Mouse (Mus musculus): ENCODE results near the gene Mdfic. TPM values are rescaled to one million over a fixed set of nuclear protein-coding genes. Genes with fewer than 3 reads are reported as not detected.

The Mdfic gene
- polyA plus RNA-seq, 1 experiment from 2014 or later = 1.0 TPM

DNA sequence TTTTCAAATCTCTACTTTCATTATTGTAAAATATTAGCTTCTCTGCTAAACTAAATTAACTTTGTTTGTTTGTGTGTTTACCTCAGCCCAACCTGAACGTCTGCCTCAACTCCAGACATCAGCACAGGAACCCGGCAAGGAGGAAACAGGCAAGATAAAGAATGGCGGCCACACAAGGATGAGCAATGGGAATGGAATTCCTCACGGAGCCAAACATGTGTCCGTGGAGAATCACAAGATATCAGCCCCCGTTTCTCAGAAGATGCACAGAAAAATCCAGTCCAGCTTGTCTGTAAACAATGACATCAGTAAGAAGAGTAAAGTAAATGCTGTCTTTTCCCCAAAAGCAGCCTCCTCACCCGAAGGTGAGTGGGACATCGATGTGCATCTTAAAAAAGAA lies 49.7 kb downstream of the Mdfic start:
- WGBS = 79% methylated on average over 8 of the region's 8 CpGs
- Histone ChIP-seq H3K4me3 (no peak overlapping the region), H3K36me3 (replicated peaks) (no peaks in the 10 kb centered on the region), H3K4me1 (no peaks in the 10 kb centered on the region), H3K27ac (no peak overlapping the region), H3K9ac (no peak overlapping the region), H3K9me3 (no peaks in the 10 kb centered on the region), H3K27me3 (replicated peaks) (no peaks in the 10 kb centered on the region), H3K4me2 (no peak overlapping the region)
- no peak for ATAC-seq (replicated peaks)

DNA sequence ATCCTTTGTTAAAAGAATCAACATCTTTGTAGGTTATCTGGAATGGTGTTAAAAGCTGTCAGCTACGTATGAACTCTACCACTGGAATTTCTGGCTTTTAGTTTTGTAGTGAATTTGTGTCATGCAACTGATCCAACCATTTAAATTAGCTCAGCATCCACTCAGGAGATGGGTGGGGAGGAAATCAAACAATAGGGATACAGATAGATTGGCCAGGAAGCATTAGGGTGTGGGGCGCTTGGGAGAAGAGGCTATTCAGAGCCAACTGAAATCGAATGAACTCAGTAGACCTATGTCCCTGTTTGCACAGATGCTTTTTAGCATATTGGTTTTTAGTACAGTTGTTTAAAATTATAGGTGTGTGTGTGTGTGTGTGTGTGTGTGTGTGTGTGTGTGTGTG lies 56.6 kb downstream of the Mdfic start:
- Histone ChIP-seq H3K9ac (no peak overlapping the region), H3K4me3 (no peak overlapping the region), H3K27ac (no peak overlapping the region), H3K4me2 (no peak overlapping the region), H3K9me3 (no peaks in the 10 kb centered on the region), H3K27me3 (replicated peaks) (no peaks in the 10 kb centered on the region), H3K36me3 (replicated peaks) (no peaks in the 10 kb centered on the region), H3K4me1 (no peaks in the 10 kb centered on the region)
- ATAC-seq (replicated peaks) = no peak
- 87% methylated on average over 3 of the region's 3 CpGs for WGBS

DNA sequence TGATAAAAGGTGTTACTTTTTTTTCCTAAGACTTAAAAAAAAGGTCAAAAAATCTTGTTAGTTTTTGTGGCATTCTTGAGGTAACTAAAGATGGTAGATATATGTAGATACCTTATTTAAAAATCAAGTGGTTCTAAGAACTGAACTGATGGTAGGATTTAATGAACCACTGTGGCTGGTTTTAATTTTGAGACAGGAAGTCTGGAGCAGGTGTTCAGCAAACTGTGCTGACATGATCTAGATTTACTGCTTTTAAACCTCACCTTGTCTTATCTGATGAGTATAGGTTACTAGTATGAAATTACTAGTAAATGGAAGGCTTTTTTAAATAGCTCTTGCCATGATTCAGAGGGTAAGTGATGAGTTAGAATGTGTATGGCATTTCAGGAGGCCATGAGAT lies 59.7 kb downstream of the Mdfic start:
- Histone ChIP-seq H3K4me2 (no peak overlapping the region), H3K9ac (no peak overlapping the region), H3K36me3 (replicated peaks) (no peaks in the 10 kb centered on the region), H3K4me3 (no peak overlapping the region), H3K4me1 (no peaks in the 10 kb centered on the region), H3K27me3 (replicated peaks) (no peaks in the 10 kb centered on the region), H3K9me3 (no peaks in the 10 kb centered on the region), H3K27ac (no peak overlapping the region)
- no peak for ATAC-seq (replicated peaks)

GRCm38 (mm10) chr6:15780688-15781087 lies 60.2 kb downstream of the Mdfic start:
- ATAC-seq (replicated peaks) = no peak
- Histone ChIP-seq H3K9me3 (no peaks in the 10 kb centered on the region), H3K4me2 (no peak overlapping the region), H3K27ac (no peak overlapping the region), H3K9ac (no peak overlapping the region), H3K27me3 (replicated peaks) (no peaks in the 10 kb centered on the region), H3K36me3 (replicated peaks) (no peaks in the 10 kb centered on the region), H3K4me3 (no peak overlapping the region), H3K4me1 (no peaks in the 10 kb centered on the region)
- 94% methylated on average over 2 of the region's 2 CpGs for WGBS

- Histone ChIP-seq H3K4me3 (0 out of 2 replicates have a peak overlapping the region, but pooled peaks have one; percentile 5), H3K9ac (no peak overlapping the region), H3K4me1 (peaks cover 12% of the 10 kb centered on the region), H3K36me3 (replicated peaks) (no peaks in the 10 kb centered on the region), H3K9me3 (no peaks in the 10 kb centered on the region), H3K4me2 (peak overlapping the region; percentile 34; the same call in 1 of the 2 replicates), H3K27ac (peak overlapping the region; percentile 58), H3K27me3 (replicated peaks) (no peaks in the 10 kb centered on the region)
- WGBS = 11% methylated on average over 16 of the region's 16 CpGs
- peak; percentile 84 for ATAC-seq (replicated peaks)
Observed at GRCm38 (mm10) chr6:15789523-15790500, 69.4 kb downstream of the Mdfic start.

DNA sequence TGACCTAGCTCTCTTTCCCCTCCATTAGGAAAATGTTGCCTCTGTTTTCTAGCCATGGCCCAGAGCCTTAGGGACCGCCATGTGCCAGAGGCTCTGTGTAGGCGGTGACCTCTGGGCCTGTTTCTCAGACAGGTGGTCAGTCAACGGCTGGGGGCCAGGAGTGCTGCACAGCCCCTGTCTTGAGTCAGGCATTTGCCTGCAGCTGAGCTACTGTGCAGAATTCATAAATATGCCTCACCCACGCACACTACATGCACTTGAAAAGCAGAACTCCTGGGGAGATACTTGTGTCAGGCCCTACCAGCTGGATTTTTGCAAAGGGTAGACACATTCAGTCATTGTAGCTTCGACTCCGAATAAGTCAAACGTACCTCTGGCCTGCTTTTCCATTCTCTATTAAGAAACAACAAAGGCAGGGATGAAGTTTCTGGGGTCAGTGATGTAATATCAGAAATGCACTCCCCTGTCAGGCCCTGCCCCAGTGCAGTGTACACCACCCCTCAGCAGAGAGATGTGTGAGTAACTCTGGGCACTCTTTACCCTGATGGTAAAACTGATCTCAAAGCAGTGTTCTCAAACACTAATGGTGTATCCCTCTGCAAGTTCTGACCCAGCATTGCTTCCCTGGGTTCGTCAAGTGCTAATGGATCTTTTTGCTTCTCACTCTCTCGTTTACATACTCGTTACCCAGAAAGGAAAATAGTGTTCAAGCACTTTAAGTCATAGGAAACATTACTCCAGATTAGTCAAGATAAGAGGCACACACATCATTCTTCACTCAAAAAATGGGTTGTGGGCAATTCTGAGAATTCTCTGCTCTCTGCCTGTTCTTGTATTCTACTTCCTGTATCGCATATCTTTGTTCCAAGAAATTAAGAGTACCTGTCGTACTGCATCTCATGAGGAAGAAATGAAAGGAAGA lies 72.5 kb downstream of the Mdfic start:
- Histone ChIP-seq H3K9ac (no peak overlapping the region), H3K4me1 (peaks cover 12% of the 10 kb centered on the region), H3K36me3 (replicated peaks) (no peaks in the 10 kb centered on the region), H3K4me2 (no peak overlapping the region), H3K4me3 (no peak overlapping the region), H3K27me3 (replicated peaks) (no peaks in the 10 kb centered on the region), H3K9me3 (no peaks in the 10 kb centered on the region), H3K27ac (no peak overlapping the region)
- ATAC-seq (replicated peaks) = no peak
- WGBS = 74% methylated on average over 12 of the region's 12 CpGs

- Histone ChIP-seq H3K4me1 (peaks cover 12% of the 10 kb centered on the region), H3K9ac (no peak overlapping the region), H3K9me3 (no peaks in the 10 kb centered on the region), H3K27me3 (replicated peaks) (no peaks in the 10 kb centered on the region), H3K36me3 (replicated peaks) (no peaks in the 10 kb centered on the region), H3K4me2 (no peak overlapping the region), H3K27ac (no peak overlapping the region), H3K4me3 (no peak overlapping the region)
- no peak for ATAC-seq (replicated peaks)
- WGBS = 82% methylated on average over 8 of the region's 8 CpGs
Observed at GRCm38 (mm10) chr6:15793602-15794345, 73.3 kb downstream of the Mdfic start.

DNA sequence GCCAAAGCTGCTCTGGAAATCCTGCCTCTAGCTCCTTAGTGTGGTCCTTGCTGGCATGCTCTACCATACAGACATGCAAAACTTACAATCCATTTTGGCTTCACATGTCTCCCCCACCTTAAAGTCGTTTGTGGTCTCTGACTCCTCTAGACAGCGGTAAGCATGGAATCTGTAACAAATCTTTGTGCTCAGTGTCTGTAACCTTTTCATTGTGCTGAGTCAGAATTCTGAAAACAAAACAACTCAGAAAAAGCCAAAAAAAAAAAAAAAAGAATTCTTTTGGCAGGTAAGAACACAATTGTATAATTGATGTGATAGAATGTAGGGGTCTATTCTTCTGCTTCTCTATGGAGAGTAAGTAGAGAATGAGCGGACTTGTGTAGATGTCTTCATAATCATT lies 74.3 kb downstream of the Mdfic start:
- no peaks in the 10 kb centered on the region for H3K27me3 ChIP-seq (replicated peaks)
- H3K4me1 ChIP-seq = peaks cover 5% of the 10 kb centered on the region
- 89% methylated on average over 3 of the region's 3 CpGs for WGBS
- no peak overlapping the region for H3K4me3 ChIP-seq
- ATAC-seq (replicated peaks) = no peak
- no peak overlapping the region for H3K9ac ChIP-seq
- no peaks in the 10 kb centered on the region for H3K36me3 ChIP-seq (replicated peaks)
- H3K4me2 ChIP-seq = no peak overlapping the region
- H3K9me3 ChIP-seq = no peaks in the 10 kb centered on the region
- H3K27ac ChIP-seq = no peak overlapping the region

GRCm38 (mm10) chr6:15807382-15807781 lies 86.9 kb downstream of the Mdfic start:
- H3K27me3 ChIP-seq (replicated peaks) = no peaks in the 10 kb centered on the region
- no peaks in the 10 kb centered on the region for H3K9me3 ChIP-seq
- 87% methylated on average over 5 of the region's 5 CpGs for WGBS
- H3K36me3 ChIP-seq (replicated peaks) = no peaks in the 10 kb centered on the region
- no peaks in the 10 kb centered on the region for H3K4me1 ChIP-seq
- no peak overlapping the region for H3K27ac ChIP-seq
- no peak overlapping the region for H3K9ac ChIP-seq
- H3K4me3 ChIP-seq = no peak overlapping the region
- no peak for ATAC-seq (replicated peaks)
- H3K4me2 ChIP-seq = no peak overlapping the region

DNA sequence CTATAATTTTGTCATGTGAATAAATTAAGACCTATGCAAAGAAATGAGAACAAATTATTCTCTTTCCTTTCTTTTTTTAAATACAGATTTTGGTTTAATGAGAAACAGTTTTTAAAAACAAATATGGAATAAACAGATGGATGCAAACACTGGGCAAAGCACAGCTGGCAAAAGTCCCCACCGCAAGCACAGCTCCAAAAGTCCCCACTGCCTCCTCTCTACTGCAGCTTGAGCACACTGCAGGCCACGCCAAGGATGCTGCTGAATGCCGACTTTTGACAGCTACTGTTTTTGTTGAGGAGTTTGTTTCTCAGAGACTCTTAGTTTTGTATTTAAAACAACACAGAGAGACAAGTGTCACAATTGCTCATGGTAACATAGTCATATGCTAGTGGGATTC lies 104.8 kb downstream of the Mdfic start:
- Histone ChIP-seq H3K4me2 (no peak overlapping the region), H3K9me3 (no peaks in the 10 kb centered on the region), H3K4me1 (no peaks in the 10 kb centered on the region), H3K9ac (no peak overlapping the region), H3K36me3 (replicated peaks) (no peaks in the 10 kb centered on the region), H3K27me3 (replicated peaks) (no peaks in the 10 kb centered on the region), H3K4me3 (no peak overlapping the region), H3K27ac (no peak overlapping the region)
- no peak for ATAC-seq (replicated peaks)
- WGBS = 76% methylated on average over 3 of the region's 3 CpGs

DNA sequence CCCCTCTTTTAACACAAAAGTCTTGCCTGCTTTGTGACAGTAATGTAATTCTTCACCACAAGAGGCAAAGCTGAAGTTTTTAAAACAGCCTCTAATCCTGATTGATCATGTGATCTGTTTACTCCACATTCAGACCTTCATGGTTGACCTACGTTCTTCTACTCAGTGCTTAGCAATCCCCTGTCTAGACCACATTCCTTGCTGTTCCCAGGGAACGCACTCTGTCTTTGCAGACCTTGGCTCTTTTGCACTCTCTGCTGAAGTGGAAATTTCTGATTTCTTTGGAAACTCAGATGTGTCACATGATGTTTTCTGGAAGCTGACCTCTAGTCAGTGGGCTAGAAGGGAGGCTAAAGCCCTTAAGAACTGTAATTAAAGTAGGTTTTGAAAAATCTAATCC lies 109.4 kb downstream of the Mdfic start:
- Histone ChIP-seq H3K27me3 (replicated peaks) (no peaks in the 10 kb centered on the region), H3K36me3 (replicated peaks) (no peaks in the 10 kb centered on the region)
- WGBS = 29% methylated on average over 2 of the region's 2 CpGs

GRCm38 (mm10) chr6:15830651-15831050 lies 110.2 kb downstream of the Mdfic start:
- 90% methylated on average over 1 of the region's 1 CpGs for WGBS
- Histone ChIP-seq H3K9me3 (no peaks in the 10 kb centered on the region), H3K36me3 (replicated peaks) (no peaks in the 10 kb centered on the region), H3K4me3 (no peak overlapping the region), H3K4me2 (no peak overlapping the region), H3K27ac (no peak overlapping the region), H3K4me1 (no peaks in the 10 kb centered on the region), H3K27me3 (replicated peaks) (no peaks in the 10 kb centered on the region), H3K9ac (no peak overlapping the region)
- no peak for ATAC-seq (replicated peaks)

More for the DNA sequence above, 109.4 kb downstream of the Mdfic start:
- no peaks in the 10 kb centered on the region for H3K9me3 ChIP-seq
- H3K4me3 ChIP-seq = no peak overlapping the region
- H3K4me1 ChIP-seq = no peaks in the 10 kb centered on the region
- no peak overlapping the region for H3K9ac ChIP-seq
- ATAC-seq (replicated peaks) = no peak
- H3K27ac ChIP-seq = no peak overlapping the region
- H3K4me2 ChIP-seq = no peak overlapping the region

All from midbrain, embryonic 15.5 days (tissue).